Mouse (Mus musculus) frontal cortex, postnatal 10 days (tissue): Measurements from ENCODE around the gene Plaur.
"Not testable (repeated sequence)": the region's sequence is repeated elsewhere in the genome, so short reads cannot be mapped to it uniquely, and the experiment has no call there.

Experiments
- DNase-seq, 2 experiments: peaks; one replicate each; pipeline ENCODE4 v3.0.0; 2022; ENCODE audit warnings: low spot score in 2 of 2, mixed read lengths in 1 of 2

The Plaur gene

GRCm38 (mm10) chr7:24479685-24480084 is 17.4 kb downstream of the Plaur start:
- DNase-seq = no peak

GRCm38 (mm10) chr7:24480121-24480941 is 18.0 kb downstream of the Plaur start:
- no peak for DNase-seq

- DNase-seq = no peak
These were observed 18.7 kb downstream of the Plaur start for GRCm38 (mm10) chr7:24480986-24481473.

- DNase-seq = peak; percentile 80 to 91
These were observed 19.4 kb downstream of the Plaur start, which contains the start of gene Cadm4 for GRCm38 (mm10) chr7:24481474-24482207. Gene Cadm4, plus strand, starts transcription at chr7:24482023.

GRCm38 (mm10) chr7:24482208-24483020 is 20.1 kb downstream of the Plaur start:
- no peak for DNase-seq

- DNase-seq = not testable (repeated sequence)
These were observed 21.0 kb downstream of the Plaur start for GRCm38 (mm10) chr7:24483291-24483690.

- DNase-seq = no peak
These were observed 23.2 kb downstream of the Plaur start for GRCm38 (mm10) chr7:24485481-24485880.

GRCm38 (mm10) chr7:24486654-24487130 is 24.4 kb downstream of the Plaur start:
- no peak for DNase-seq

GRCm38 (mm10) chr7:24487403-24487802 is 25.1 kb downstream of the Plaur start:
- DNase-seq = no peak

- no peak for DNase-seq
These were observed 26.0 kb downstream of the Plaur start for GRCm38 (mm10) chr7:24488303-24488702.

- DNase-seq = no peak
These were observed 37.7 kb downstream of the Plaur start for GRCm38 (mm10) chr7:24499856-24500577.

- no peak for DNase-seq
These were observed 38.6 kb downstream of the Plaur start for GRCm38 (mm10) chr7:24500929-24501328.

GRCm38 (mm10) chr7:24501492-24501891 is 39.2 kb downstream of the Plaur start:
- DNase-seq = no peak

- DNase-seq = no peak
These were observed 41.7 kb downstream of the Plaur start for GRCm38 (mm10) chr7:24504004-24504403.

GRCm38 (mm10) chr7:24504868-24505267 is 42.6 kb downstream of the Plaur start:
- DNase-seq = no peak

- no peak for DNase-seq
These were observed 43.3 kb downstream of the Plaur start for GRCm38 (mm10) chr7:24505447-24506064.

GRCm38 (mm10) chr7:24506065-24506459 is 43.8 kb downstream of the Plaur start:
- DNase-seq = no peak

- no peak for DNase-seq
These were observed 44.2 kb downstream of the Plaur start for GRCm38 (mm10) chr7:24506476-24506837.

GRCm38 (mm10) chr7:24506838-24507725 is 44.8 kb downstream of the Plaur start, which contains the start of gene Zfp428:
Gene Zfp428, plus strand, starts transcription at chr7:24507006.
- peak; percentile 83 to 84 for DNase-seq

- DNase-seq = no peak
These were observed 45.4 kb downstream of the Plaur start for GRCm38 (mm10) chr7:24507726-24508114.
